Mouse (Mus musculus) kidney, embryonic 16.5 days (tissue): Measurements from ENCODE around the gene Ugt1a5. TPM values are rescaled to one million over a fixed set of nuclear protein-coding genes. Genes with fewer than 3 reads are reported as not detected.

Source experiments
- ATAC-seq: fragments of 200-750 bp; cut with Nextera tagmentation; 2 replicates; pipeline ENCODE4 v1.8.0; 2017; ENCODE audit warnings: moderate TSS enrichment; ENCODE audit not compliant: low FRiP score, low TSS enrichment
- H3K27ac ChIP-seq: fragments of 300-500 bp; sonication (generic); 2 replicates; pipeline ENCODE4 v1.5.1; 2014; ENCODE audit warnings: low read length
- H3K27me3 ChIP-seq: fragments of 300-500 bp; sonication (generic); 2 replicates; pipeline ENCODE4 v1.6.1; 2014; ENCODE audit warnings: low read length, control low read depth, mixed read lengths; ENCODE audit not compliant: insufficient read depth
- H3K36me3 ChIP-seq: fragments of 300-500 bp; sonication (generic); 2 replicates; pipeline ENCODE4 v1.6.1; 2014; ENCODE audit warnings: low read length, control low read depth, mixed read lengths; ENCODE audit not compliant: insufficient read depth
- H3K4me1 ChIP-seq: fragments of 300-500 bp; sonication (generic); 2 replicates; pipeline ENCODE4 v1.6.1; 2014; ENCODE audit warnings: low read length, control low read depth, mixed read lengths; ENCODE audit not compliant: insufficient read depth
- H3K4me2 ChIP-seq: fragments of 300-500 bp; sonication (generic); replicated peaks from 2 replicates; pipeline ENCODE4 v1.6.1; 2014; ENCODE audit warnings: low read depth, low read length
- H3K4me3 ChIP-seq: fragments of 300-500 bp; sonication (generic); 2 replicates; pipeline ENCODE4 v1.5.1; 2014; ENCODE audit warnings: mild to moderate bottlenecking, low read length
- H3K9ac ChIP-seq: fragments of 300-500 bp; sonication (generic); replicated peaks from 2 replicates; pipeline ENCODE4 v1.6.1; 2014; ENCODE audit warnings: low read length
- H3K9me3 ChIP-seq: fragments of 300-500 bp; sonication (generic); 2 replicates; pipeline ENCODE4 v1.6.1; 2016; ENCODE audit warnings: low read length, control low read depth
- WGBS: fragments of 180-500 bp; shearing (Covaris S2); extraction: QIAGEN DNeasy Blood & Tissue Kit; methylation state at CpG from one replicate; pipeline ENCODE4 v1.1.7; 2014; 5-methylcytosine and 5-hydroxymethylcytosine counted together
- polyA plus RNA-seq: library from polyadenylated mRNA; unstranded; fragments of >200 nt; fragmentation: Nextera tagmentation; extraction: Ambion mirVana; gene quantifications from 2 replicates; pipeline ENCODE4 v1.2.1, GENCODE M21; 2015

Gene Ugt1a5
- polyA plus RNA-seq, 1 experiment from 2014 or later: not detected

GRCm38 (mm10) chr1:88264237-88264868 lies 98.5 kb downstream of the Ugt1a5 start:
- Histone ChIP-seq H3K4me2 (no peak overlapping the region), H3K9me3 (no peaks in the 10 kb centered on the region), H3K4me3 (no peak overlapping the region), H3K27me3 (no peaks in the 10 kb centered on the region), H3K36me3 (peaks cover 98% of the 10 kb centered on the region), H3K9ac (no peak overlapping the region), H3K27ac (no peak overlapping the region), H3K4me1 (peaks cover 13% of the 10 kb centered on the region)
- ATAC-seq: no peak
- WGBS: 83% methylated on average over 7 of the region's 7 CpGs

- no peak for ATAC-seq
- Histone ChIP-seq H3K4me3 (no peak overlapping the region), H3K36me3 (peaks cover 98% of the 10 kb centered on the region), H3K4me2 (no peak overlapping the region), H3K27me3 (no peaks in the 10 kb centered on the region), H3K27ac (no peak overlapping the region), H3K9me3 (no peaks in the 10 kb centered on the region), H3K9ac (no peak overlapping the region), H3K4me1 (peaks cover 8% of the 10 kb centered on the region; the same call in 1 of the 2 replicates)
- WGBS: 79% methylated on average over 4 of the region's 4 CpGs
Measured at GRCm38 (mm10) chr1:88264869-88265240, 99.0 kb downstream of the Ugt1a5 start.

DNA sequence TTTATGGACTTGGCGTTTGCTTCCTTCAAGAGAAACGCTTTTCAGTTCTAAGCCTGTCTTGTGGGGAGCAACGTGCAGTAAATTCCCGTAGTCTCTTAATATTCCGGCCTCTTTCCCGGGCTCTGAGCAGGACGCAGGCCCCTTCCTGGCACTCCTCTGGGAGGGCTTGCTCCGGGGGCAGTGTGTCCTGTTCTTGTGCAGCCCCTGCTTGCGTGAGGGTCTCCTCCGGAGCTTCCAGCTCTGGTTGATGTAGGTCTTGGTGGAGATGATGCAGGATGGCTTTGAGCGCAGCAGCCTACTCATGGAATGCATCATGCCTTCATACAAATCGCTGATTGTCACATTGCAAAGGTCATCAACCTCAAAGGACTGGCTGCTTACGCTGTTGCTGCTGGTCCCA lies 100.3 kb downstream of the Ugt1a5 start:
- Histone ChIP-seq H3K9ac (no peak overlapping the region), H3K4me1 (0 out of 2 replicates have a peak, but pooled peaks cover 4% of the 10 kb centered on the region), H3K4me2 (no peak overlapping the region), H3K36me3 (peaks cover 90% of the 10 kb centered on the region), H3K9me3 (no peaks in the 10 kb centered on the region), H3K27ac (no peak overlapping the region), H3K27me3 (no peaks in the 10 kb centered on the region), H3K4me3 (no peak overlapping the region)
- WGBS: 86% methylated on average over 13 of the region's 13 CpGs
- ATAC-seq: no peak

DNA sequence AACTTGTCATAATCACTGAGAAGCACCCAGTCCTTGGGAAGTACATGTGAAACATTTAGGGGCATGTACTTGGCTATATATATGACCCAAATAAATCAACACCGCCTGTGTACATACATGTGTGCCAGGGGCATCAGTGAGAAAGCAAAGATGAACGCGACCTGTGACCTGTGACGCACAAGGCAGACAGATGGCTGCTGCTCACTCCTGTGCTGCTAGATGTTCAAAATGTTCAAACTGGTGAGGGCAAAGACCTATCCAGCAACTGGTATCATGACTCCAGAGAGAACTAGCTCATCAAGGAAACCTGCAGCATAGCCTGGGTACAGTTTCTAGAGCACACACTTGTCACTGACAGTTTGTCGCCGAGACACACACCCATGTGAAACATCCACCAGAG lies 101.7 kb downstream of the Ugt1a5 start:
- ATAC-seq: no peak

DNA sequence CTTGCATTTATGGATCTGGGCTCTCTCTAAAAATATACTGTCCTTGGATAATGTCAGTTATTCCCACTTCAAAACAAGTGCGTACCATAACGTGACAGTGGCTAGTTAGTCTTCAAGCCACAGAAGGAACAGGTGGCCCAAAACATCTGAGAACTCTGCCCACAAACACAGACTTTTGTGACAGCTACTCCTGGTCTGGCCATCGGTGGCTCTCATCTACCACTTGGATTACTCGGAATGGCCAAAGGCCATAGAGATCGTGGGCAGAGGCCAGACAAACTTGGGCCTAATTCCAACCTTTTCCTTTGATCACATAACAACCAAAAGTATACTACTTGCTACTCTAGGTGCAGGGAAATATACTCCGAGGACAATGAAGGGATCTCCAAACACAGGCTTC lies 102.3 kb downstream of the Ugt1a5 start:
- no peak overlapping the region for H3K9ac ChIP-seq
- ATAC-seq: no peak
- 88% methylated on average over 6 of the region's 6 CpGs for WGBS

More for the DNA sequence above, 101.7 kb downstream of the Ugt1a5 start:
- Histone ChIP-seq H3K4me2 (no peak overlapping the region), H3K27me3 (no peaks in the 10 kb centered on the region), H3K36me3 (peaks cover 89% of the 10 kb centered on the region), H3K4me1 (0 out of 2 replicates have a peak, but pooled peaks cover 2% of the 10 kb centered on the region), H3K9me3 (no peaks in the 10 kb centered on the region), H3K4me3 (no peak overlapping the region), H3K27ac (no peak overlapping the region), H3K9ac (no peak overlapping the region)
- WGBS: 92% methylated on average over 6 of the region's 6 CpGs

More for the DNA sequence above, 102.3 kb downstream of the Ugt1a5 start:
- H3K27me3 ChIP-seq: no peaks in the 10 kb centered on the region
- no peak overlapping the region for H3K4me2 ChIP-seq
- no peak overlapping the region for H3K27ac ChIP-seq
- H3K4me1 ChIP-seq: no peaks in the 10 kb centered on the region
- H3K4me3 ChIP-seq: no peak overlapping the region
- peaks cover 88% of the 10 kb centered on the region for H3K36me3 ChIP-seq
- H3K9me3 ChIP-seq: no peaks in the 10 kb centered on the region

Other genes starting within 250 kb of the Ugt1a5 start
- gene Usp40, start 157.5 kb upstream of the Ugt1a5 start, polyA plus RNA-seq: 38.3 and 42.3 TPM in 2 replicates
- gene Ugt1a10, start 110.6 kb upstream of the Ugt1a5 start, polyA plus RNA-seq: 25.3 and 28.9 TPM in 2 replicates
- 6.4 and 7.1 TPM in 2 replicates for gene Ugt1a9, start 95.2 kb upstream of the Ugt1a5 start, polyA plus RNA-seq
- gene Ugt1a8, start 78.2 kb upstream of the Ugt1a5 start, polyA plus RNA-seq: 0.13 TPM in 1 of 2 replicates, not detected in the other
- gene Ugt1a7c, start 71.0 kb upstream of the Ugt1a5 start, polyA plus RNA-seq: 10.5 and 10.9 TPM in 2 replicates
- gene Ugt1a6b, start 62.8 kb upstream of the Ugt1a5 start, polyA plus RNA-seq: 0.81 and 0.82 TPM in 2 replicates
- gene Ugt1a6a, start 31.2 kb upstream of the Ugt1a5 start, polyA plus RNA-seq: 6.0 and 6.7 TPM in 2 replicates
- gene Ugt1a2, start 34.6 kb downstream of the Ugt1a5 start, polyA plus RNA-seq: 68.4 and 84.9 TPM in 2 replicates
- gene Dnajb3, start 39.8 kb downstream of the Ugt1a5 start, polyA plus RNA-seq: 10.4 and 11.2 TPM in 2 replicates
- 2.4 TPM in 2 replicates for gene Ugt1a1, start 45.9 kb downstream of the Ugt1a5 start, polyA plus RNA-seq
- gene Mroh2a, start 61.0 kb downstream of the Ugt1a5 start, polyA plus RNA-seq: 1.3 and 2.8 TPM in 2 replicates
- gene Hjurp, start 111.6 kb downstream of the Ugt1a5 start, polyA plus RNA-seq: 168 and 187 TPM in 2 replicates
- not detected in 2 replicates for gene Trpm8, start 111.6 kb downstream of the Ugt1a5 start, polyA plus RNA-seq
- 111 and 141 TPM in 2 replicates for gene Spp2, start 240.9 kb downstream of the Ugt1a5 start, polyA plus RNA-seq